Mouse (Mus musculus): ENCODE data around the gene Ptcra. TPM values are rescaled to one million over a fixed set of nuclear protein-coding genes. Genes with fewer than 3 reads are reported as not detected.

Ptcra gene
- total and polyA plus RNA-seq, 2 experiments from 2014 or later = 0.20 TPM; not detected in 1

GRCm38 (mm10) chr17:46706375-46707089, 57.0 kb downstream of the Ptcra start:
- H3K27me3 ChIP-seq (ENCODE audit: insufficient read depth, low read length) = no peaks in the 10 kb centered on the region
- ATAC-seq (ENCODE audit: low FRiP score) (no peak), DNase-seq (ENCODE audit: low spot score) (no peak)
- no peak overlapping the region for H3K27ac ChIP-seq (ENCODE audit: low read depth, low read length)
- H3K4me1 ChIP-seq (ENCODE audit: insufficient read depth, low read length) = peaks cover 17% of the 10 kb centered on the region
- H3K4me2 ChIP-seq (ENCODE audit: low read depth, low read length, poor library complexity, severe bottlenecking) = no peak overlapping the region
- no peaks in the 10 kb centered on the region for H3K9me3 ChIP-seq (ENCODE audit: low read length)
- 94% methylated on average over 14 of the region's 14 CpGs for WGBS
- H3K4me3 ChIP-seq (ENCODE audit: low read depth, low read length) = no peak overlapping the region
- no peak for TF ChIP-seq CTCF (IDR thresholded peaks at IDR 0.05)
- no peak overlapping the region for H3K9ac ChIP-seq (replicated peaks; ENCODE audit: low read length, poor library complexity, severe bottlenecking)
- no peaks in the 10 kb centered on the region for H3K36me3 ChIP-seq (ENCODE audit: insufficient read depth, low read length)

Other genes with a start within 250 kb of the Ptcra start
- 53.8 and 70.9 TPM in 2 replicates for gene Cul9, start 217.3 kb downstream of the Ptcra start, total RNA-seq (2014; rRNA removed)
- gene Cul9, start 217.3 kb downstream of the Ptcra start, polyA plus RNA-seq (2015; fragmentation: Nextera tagmentation; extraction: Ambion mirVana) = 13.6 and 16.7 TPM in 2 replicates
- gene Srf, start 207.5 kb downstream of the Ptcra start, total RNA-seq (2014; rRNA removed) = 45.8 and 69.0 TPM in 2 replicates
- gene Srf, start 207.5 kb downstream of the Ptcra start, polyA plus RNA-seq (2015; fragmentation: Nextera tagmentation; extraction: Ambion mirVana) = 2.6 and 3.3 TPM in 2 replicates
- gene Ptk7, start 134.2 kb downstream of the Ptcra start, total RNA-seq (2014; rRNA removed) = 61.8 and 62.6 TPM in 2 replicates
- 22.5 and 22.9 TPM in 2 replicates for gene Ptk7, start 134.2 kb downstream of the Ptcra start, polyA plus RNA-seq (2015; fragmentation: Nextera tagmentation; extraction: Ambion mirVana)
- gene Klc4, start 117.7 kb downstream of the Ptcra start, total RNA-seq (2014; rRNA removed) = 24.5 and 28.5 TPM in 2 replicates
- 20.0 and 22.2 TPM in 2 replicates for gene Klc4, start 117.7 kb downstream of the Ptcra start, polyA plus RNA-seq (2015; fragmentation: Nextera tagmentation; extraction: Ambion mirVana)
- 46.7 and 47.4 TPM in 2 replicates for gene Mrpl2, start 117.5 kb downstream of the Ptcra start, total RNA-seq (2014; rRNA removed)
- 85.5 and 85.7 TPM in 2 replicates for gene Mrpl2, start 117.5 kb downstream of the Ptcra start, polyA plus RNA-seq (2015; fragmentation: Nextera tagmentation; extraction: Ambion mirVana)
- gene Cul7, start 113.4 kb downstream of the Ptcra start, total RNA-seq (2014; rRNA removed) = 83.5 and 92.4 TPM in 2 replicates
- gene Cul7, start 113.4 kb downstream of the Ptcra start, polyA plus RNA-seq (2015; fragmentation: Nextera tagmentation; extraction: Ambion mirVana) = 26.2 and 26.6 TPM in 2 replicates
- 26.9 and 27.6 TPM in 2 replicates for gene Rrp36, start 89.4 kb downstream of the Ptcra start, total RNA-seq (2014; rRNA removed)
- 47.1 and 52.2 TPM in 2 replicates for gene Rrp36, start 89.4 kb downstream of the Ptcra start, polyA plus RNA-seq (2015; fragmentation: Nextera tagmentation; extraction: Ambion mirVana)
- 130 and 171 TPM in 2 replicates for gene Mea1, start 84.9 kb downstream of the Ptcra start, total RNA-seq (2014; rRNA removed)
- 314 and 362 TPM in 2 replicates for gene Mea1, start 84.9 kb downstream of the Ptcra start, polyA plus RNA-seq (2015; fragmentation: Nextera tagmentation; extraction: Ambion mirVana)
- gene Klhdc3, start 82.8 kb downstream of the Ptcra start, total RNA-seq (2014; rRNA removed) = 98.7 and 99.7 TPM in 2 replicates
- gene Klhdc3, start 82.8 kb downstream of the Ptcra start, polyA plus RNA-seq (2015; fragmentation: Nextera tagmentation; extraction: Ambion mirVana) = 185 and 192 TPM in 2 replicates
- gene Ppp2r5d, start 58.6 kb downstream of the Ptcra start, total RNA-seq (2014; rRNA removed) = 118 and 128 TPM in 2 replicates
- gene Ppp2r5d, start 58.6 kb downstream of the Ptcra start, polyA plus RNA-seq (2015; fragmentation: Nextera tagmentation; extraction: Ambion mirVana) = 94.1 and 103 TPM in 2 replicates
- gene Pex6, start 52.2 kb downstream of the Ptcra start, total RNA-seq (2014; rRNA removed) = 37.8 and 38.5 TPM in 2 replicates
- gene Pex6, start 52.2 kb downstream of the Ptcra start, polyA plus RNA-seq (2015; fragmentation: Nextera tagmentation; extraction: Ambion mirVana) = 17.6 and 18.3 TPM in 2 replicates
- gene Gnmt, start 34.5 kb downstream of the Ptcra start, total RNA-seq (2014; rRNA removed) = 0.27 and 0.57 TPM in 2 replicates
- gene Gnmt, start 34.5 kb downstream of the Ptcra start, polyA plus RNA-seq (2015; fragmentation: Nextera tagmentation; extraction: Ambion mirVana) = 0.88 and 1.5 TPM in 2 replicates
- 62.0 and 74.6 TPM in 2 replicates for gene Cnpy3, start 11.5 kb downstream of the Ptcra start, total RNA-seq (2014; rRNA removed)
- 70.7 and 74.4 TPM in 2 replicates for gene Cnpy3, start 11.5 kb downstream of the Ptcra start, polyA plus RNA-seq (2015; fragmentation: Nextera tagmentation; extraction: Ambion mirVana)
- gene 2310039H08Rik, start 8.9 kb upstream of the Ptcra start, total RNA-seq (2014; rRNA removed) = 39.2 and 39.3 TPM in 2 replicates
- gene 2310039H08Rik, start 8.9 kb upstream of the Ptcra start, polyA plus RNA-seq (2015; fragmentation: Nextera tagmentation; extraction: Ambion mirVana) = 56.6 and 59.2 TPM in 2 replicates
- 42.3 and 43.2 TPM in 2 replicates for gene Rpl7l1, start 19.0 kb upstream of the Ptcra start, total RNA-seq (2014; rRNA removed)
- 67.6 and 69.7 TPM in 2 replicates for gene Rpl7l1, start 19.0 kb upstream of the Ptcra start, polyA plus RNA-seq (2015; fragmentation: Nextera tagmentation; extraction: Ambion mirVana)
- 31.2 and 31.6 TPM in 2 replicates for gene Bicral, start 94.8 kb upstream of the Ptcra start, total RNA-seq (2014; rRNA removed)
- gene Bicral, start 94.8 kb upstream of the Ptcra start, polyA plus RNA-seq (2015; fragmentation: Nextera tagmentation; extraction: Ambion mirVana) = 6.5 and 7.0 TPM in 2 replicates
- 43.1 and 46.3 TPM in 2 replicates for gene Tbcc, start 127.0 kb upstream of the Ptcra start, total RNA-seq (2014; rRNA removed)
- 49.9 and 51.2 TPM in 2 replicates for gene Tbcc, start 127.0 kb upstream of the Ptcra start, polyA plus RNA-seq (2015; fragmentation: Nextera tagmentation; extraction: Ambion mirVana)
- gene Prph2, start 146.7 kb upstream of the Ptcra start, total RNA-seq (2014; rRNA removed) = not detected in 2 replicates
- gene Prph2, start 146.7 kb upstream of the Ptcra start, polyA plus RNA-seq (2015; fragmentation: Nextera tagmentation; extraction: Ambion mirVana) = not detected in 2 replicates
- 26.0 and 33.2 TPM in 2 replicates for gene Ubr2, start 246.8 kb upstream of the Ptcra start, total RNA-seq (2014; rRNA removed)
- 8.3 and 9.8 TPM in 2 replicates for gene Ubr2, start 246.8 kb upstream of the Ptcra start, polyA plus RNA-seq (2015; fragmentation: Nextera tagmentation; extraction: Ambion mirVana)